Mouse (Mus musculus) heart, embryonic 10.5 days (tissue): Measurements from ENCODE around the gene Bcas2. TPM values are rescaled to one million over a fixed set of nuclear protein-coding genes. Genes with fewer than 3 reads are reported as not detected.
"Not testable (repeated sequence)": the region's sequence is repeated elsewhere in the genome, so short reads cannot be mapped to it uniquely, and the experiment has no call there.

ENCODE experiments used
- DNase-seq: peaks from one replicate; pipeline ENCODE4 v3.0.0-alpha.2; 2017; ENCODE audit warnings: low spot score
- H3K27ac ChIP-seq: fragments of 300-500 bp; sonication (generic); 2 replicates; pipeline ENCODE4 v1.5.1; 2016; ENCODE audit warnings: mild to moderate bottlenecking
- H3K27me3 ChIP-seq: fragments of 300-500 bp; sonication (generic); 2 replicates; pipeline ENCODE4 v1.6.1; 2016; ENCODE audit warnings: mild to moderate bottlenecking; ENCODE audit not compliant: poor library complexity, insufficient read depth, severe bottlenecking
- H3K36me3 ChIP-seq: fragments of 300-500 bp; sonication (generic); 2 replicates; pipeline ENCODE4 v1.6.1; 2016; ENCODE audit warnings: mild to moderate bottlenecking, moderate library complexity
- H3K4me1 ChIP-seq: fragments of 300-500 bp; sonication (generic); 2 replicates; pipeline ENCODE4 v1.6.1; 2016; ENCODE audit warnings: mild to moderate bottlenecking
- H3K4me3 ChIP-seq: fragments of 300-500 bp; sonication (generic); 2 replicates; pipeline ENCODE4 v1.5.1; 2016; ENCODE audit warnings: mild to moderate bottlenecking, moderate library complexity
- H3K9me3 ChIP-seq: fragments of 300-500 bp; sonication (generic); 2 replicates; pipeline ENCODE4 v1.6.1; 2016; ENCODE audit warnings: mild to moderate bottlenecking, moderate library complexity
- WGBS: fragments of 180-500 bp; shearing (Covaris S2); methylation state at CpG from one replicate; pipeline ENCODE4 v1.1.7; 2016; 5-methylcytosine and 5-hydroxymethylcytosine counted together
- polyA plus RNA-seq: library from polyadenylated mRNA; unstranded; fragments of >200 nt; fragmentation: Nextera tagmentation; extraction: Ambion mirVana; gene quantifications from 2 replicates; pipeline ENCODE4 v1.2.1, GENCODE M21; 2016

The Bcas2 gene
- 150 and 186 TPM in 2 replicates for polyA plus RNA-seq

- under 1% methylated on average over 56 of the region's 56 CpGs for WGBS
- H3K27me3 ChIP-seq, result no peaks in the 10 kb centered on the region
- H3K9me3 ChIP-seq, result no peaks in the 10 kb centered on the region
- H3K36me3 ChIP-seq, result peaks cover 32% of the 10 kb centered on the region
- peak; percentile 98 for DNase-seq
- H3K27ac ChIP-seq, result peak within 1 kb of the TSS; percentile 96
- H3K4me3 ChIP-seq, result peak within 1 kb of the TSS; percentile 94
- 0 out of 2 replicates have a peak, but pooled peaks cover 9% of the 10 kb centered on the region for H3K4me1 ChIP-seq
These were observed at the start of gene Bcas2 for GRCm38 (mm10) chr3:103171505-103172267. Gene Bcas2 (plus strand): TSS chr3:103171655.

GRCm38 (mm10) chr3:103123636-103124035 is 47.8 kb upstream of the Bcas2 start:
- no peaks in the 10 kb centered on the region for H3K36me3 ChIP-seq
- DNase-seq, result no peak
- no peak overlapping the region for H3K27ac ChIP-seq
- H3K27me3 ChIP-seq, result no peaks in the 10 kb centered on the region
- WGBS, result 88% methylated on average over 3 of the region's 3 CpGs
- no peaks in the 10 kb centered on the region; the same call in 1 of the 2 replicates for H3K4me1 ChIP-seq
- H3K4me3 ChIP-seq, result no peak overlapping the region
- no peaks in the 10 kb centered on the region for H3K9me3 ChIP-seq

- peaks cover 10% of the 10 kb centered on the region for H3K4me1 ChIP-seq
- DNase-seq, result no peak
- no peaks in the 10 kb centered on the region for H3K9me3 ChIP-seq
- no peaks in the 10 kb centered on the region for H3K36me3 ChIP-seq
- no peak overlapping the region for H3K4me3 ChIP-seq
- 89% methylated on average over 3 of the region's 3 CpGs for WGBS
- no peak overlapping the region for H3K27ac ChIP-seq
- H3K27me3 ChIP-seq, result no peaks in the 10 kb centered on the region
These were observed 45.3 kb upstream of the Bcas2 start for GRCm38 (mm10) chr3:103126138-103126537.

- Histone ChIP-seq H3K4me3 (no peak overlapping the region), H3K4me1 (peaks cover 10% of the 10 kb centered on the region), H3K9me3 (no peaks in the 10 kb centered on the region), H3K27ac (no peak overlapping the region), H3K36me3 (no peaks in the 10 kb centered on the region), H3K27me3 (no peaks in the 10 kb centered on the region)
- 56% methylated on average over 2 of the region's 2 CpGs for WGBS
- DNase-seq, result no peak
These were observed 44.3 kb upstream of the Bcas2 start for GRCm38 (mm10) chr3:103127177-103127576.

GRCm38 (mm10) chr3:103127721-103128120 is 43.7 kb upstream of the Bcas2 start:
- H3K4me1 ChIP-seq, result peaks cover 10% of the 10 kb centered on the region
- no peaks in the 10 kb centered on the region for H3K27me3 ChIP-seq
- DNase-seq, result no peak
- no peaks in the 10 kb centered on the region for H3K9me3 ChIP-seq
- H3K27ac ChIP-seq, result peak overlapping the region; percentile 29; the same call in 1 of the 2 replicates
- 79% methylated on average over 5 of the region's 5 CpGs for WGBS
- no peaks in the 10 kb centered on the region for H3K36me3 ChIP-seq
- no peak overlapping the region for H3K4me3 ChIP-seq

GRCm38 (mm10) chr3:103128251-103128650 is 43.2 kb upstream of the Bcas2 start:
- WGBS, result 61% methylated on average over 4 of the region's 4 CpGs
- Histone ChIP-seq H3K27me3 (no peaks in the 10 kb centered on the region), H3K4me3 (no peak overlapping the region)

GRCm38 (mm10) chr3:103129367-103130159 is 41.9 kb upstream of the Bcas2 start:
- no peaks in the 10 kb centered on the region for H3K27me3 ChIP-seq
- H3K4me3 ChIP-seq, result no peak overlapping the region
- H3K4me1 ChIP-seq, result peaks cover 10% of the 10 kb centered on the region
- H3K36me3 ChIP-seq, result no peaks in the 10 kb centered on the region
- no peaks in the 10 kb centered on the region for H3K9me3 ChIP-seq
- peak; percentile 90 for DNase-seq
- peak overlapping the region; percentile 77 for H3K27ac ChIP-seq
- 68% methylated on average over 8 of the region's 8 CpGs for WGBS

More at GRCm38 (mm10) chr3:103128251-103128650, 43.2 kb upstream of the Bcas2 start:
- Histone ChIP-seq H3K36me3 (no peaks in the 10 kb centered on the region), H3K9me3 (no peaks in the 10 kb centered on the region), H3K4me1 (peaks cover 10% of the 10 kb centered on the region), H3K27ac (peak overlapping the region; percentile 77; the same call in 1 of the 2 replicates)
- DNase-seq, result no peak

GRCm38 (mm10) chr3:103130236-103130751 is 41.2 kb upstream of the Bcas2 start:
- H3K4me1 ChIP-seq, result peaks cover 10% of the 10 kb centered on the region
- H3K27ac ChIP-seq, result peak overlapping the region; percentile 77
- H3K9me3 ChIP-seq, result no peaks in the 10 kb centered on the region
- peak; percentile 84 for DNase-seq
- no peaks in the 10 kb centered on the region for H3K36me3 ChIP-seq
- peak overlapping the region; percentile 32 for H3K4me3 ChIP-seq
- no peaks in the 10 kb centered on the region for H3K27me3 ChIP-seq
- 40% methylated on average over 6 of the region's 6 CpGs for WGBS

GRCm38 (mm10) chr3:103133098-103133497 is 38.4 kb upstream of the Bcas2 start:
- H3K4me1 ChIP-seq, result peaks cover 10% of the 10 kb centered on the region
- H3K9me3 ChIP-seq, result no peaks in the 10 kb centered on the region
- no peak for DNase-seq
- H3K27me3 ChIP-seq, result no peaks in the 10 kb centered on the region
- no peak overlapping the region for H3K27ac ChIP-seq
- H3K36me3 ChIP-seq, result no peaks in the 10 kb centered on the region
- no peak overlapping the region for H3K4me3 ChIP-seq
- 91% methylated on average over 10 of the region's 10 CpGs for WGBS

GRCm38 (mm10) chr3:103136414-103137077 is 34.9 kb upstream of the Bcas2 start:
- Histone ChIP-seq H3K9me3 (no peaks in the 10 kb centered on the region), H3K36me3 (no peaks in the 10 kb centered on the region), H3K27ac (no peak overlapping the region), H3K4me1 (peaks cover 14% of the 10 kb centered on the region), H3K27me3 (no peaks in the 10 kb centered on the region), H3K4me3 (no peak overlapping the region)
- 87% methylated on average over 4 of the region's 4 CpGs for WGBS
- no peak for DNase-seq

GRCm38 (mm10) chr3:103139047-103139446 is 32.4 kb upstream of the Bcas2 start:
- H3K9me3 ChIP-seq, result no peaks in the 10 kb centered on the region
- WGBS, result 58% methylated on average over 8 of the region's 8 CpGs
- DNase-seq, result no peak
- H3K4me1 ChIP-seq, result peaks cover 14% of the 10 kb centered on the region
- peak overlapping the region; percentile 81 for H3K27ac ChIP-seq
- no peak overlapping the region for H3K4me3 ChIP-seq
- H3K27me3 ChIP-seq, result no peaks in the 10 kb centered on the region
- H3K36me3 ChIP-seq, result no peaks in the 10 kb centered on the region

- Histone ChIP-seq H3K27ac (peak overlapping the region; percentile 81), H3K4me1 (peaks cover 14% of the 10 kb centered on the region), H3K4me3 (peak overlapping the region; percentile 24; the same call in 1 of the 2 replicates)
- H3K9me3 ChIP-seq, H3K36me3 ChIP-seq, DNase-seq, H3K27me3 ChIP-seq: not testable (repeated sequence)
- WGBS, result 39% methylated on average over 11 of the region's 11 CpGs
These were observed 31.2 kb upstream of the Bcas2 start for GRCm38 (mm10) chr3:103140095-103140838.
